Mouse (Mus musculus): ENCODE measurements around the gene Megf8.

Gene Megf8

GRCm38 (mm10) chr7:25279076-25279860 lies 37.7 kb upstream of the Megf8 start:
- peak; percentile 90 to 91 for DNase-seq (ENCODE audit: low spot score in 2 of 2)

GRCm38 (mm10) chr7:25279861-25280791 lies 36.8 kb upstream of the Megf8 start:
- peak; percentile 54 to 65 for DNase-seq (ENCODE audit: low spot score in 2 of 2)

DNA sequence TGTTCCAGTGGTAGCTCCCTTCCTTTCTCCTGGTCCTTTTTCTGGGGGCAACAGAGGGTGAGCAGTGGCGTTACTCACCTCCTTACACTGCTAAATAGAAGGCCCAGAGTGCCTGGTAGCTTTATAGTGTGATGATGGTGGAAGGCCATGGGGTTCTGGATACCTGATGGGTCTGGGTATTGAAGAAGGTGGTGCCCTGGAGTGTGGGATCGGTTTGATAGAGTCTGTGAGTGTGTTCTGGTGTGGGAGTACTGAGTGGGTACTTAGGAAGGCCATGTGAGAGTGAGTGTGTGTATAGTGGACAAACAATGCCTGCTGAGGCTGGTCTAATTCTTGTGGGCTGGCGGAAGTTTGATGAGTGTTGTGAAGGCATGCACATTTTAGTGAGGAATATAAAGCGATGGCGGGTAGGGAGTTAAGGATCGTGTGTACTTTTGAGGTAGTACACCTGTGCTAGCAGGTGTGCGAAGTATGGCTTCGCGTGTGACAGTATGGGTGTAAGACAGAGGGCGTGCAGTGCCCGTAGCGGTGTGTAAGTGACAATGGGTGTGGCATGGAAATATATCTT lies 35.7 kb upstream of the Megf8 start:
- peak in 1 of 2 experiments; percentile 15 for DNase-seq (ENCODE audit: low spot score in 2 of 2)

DNA sequence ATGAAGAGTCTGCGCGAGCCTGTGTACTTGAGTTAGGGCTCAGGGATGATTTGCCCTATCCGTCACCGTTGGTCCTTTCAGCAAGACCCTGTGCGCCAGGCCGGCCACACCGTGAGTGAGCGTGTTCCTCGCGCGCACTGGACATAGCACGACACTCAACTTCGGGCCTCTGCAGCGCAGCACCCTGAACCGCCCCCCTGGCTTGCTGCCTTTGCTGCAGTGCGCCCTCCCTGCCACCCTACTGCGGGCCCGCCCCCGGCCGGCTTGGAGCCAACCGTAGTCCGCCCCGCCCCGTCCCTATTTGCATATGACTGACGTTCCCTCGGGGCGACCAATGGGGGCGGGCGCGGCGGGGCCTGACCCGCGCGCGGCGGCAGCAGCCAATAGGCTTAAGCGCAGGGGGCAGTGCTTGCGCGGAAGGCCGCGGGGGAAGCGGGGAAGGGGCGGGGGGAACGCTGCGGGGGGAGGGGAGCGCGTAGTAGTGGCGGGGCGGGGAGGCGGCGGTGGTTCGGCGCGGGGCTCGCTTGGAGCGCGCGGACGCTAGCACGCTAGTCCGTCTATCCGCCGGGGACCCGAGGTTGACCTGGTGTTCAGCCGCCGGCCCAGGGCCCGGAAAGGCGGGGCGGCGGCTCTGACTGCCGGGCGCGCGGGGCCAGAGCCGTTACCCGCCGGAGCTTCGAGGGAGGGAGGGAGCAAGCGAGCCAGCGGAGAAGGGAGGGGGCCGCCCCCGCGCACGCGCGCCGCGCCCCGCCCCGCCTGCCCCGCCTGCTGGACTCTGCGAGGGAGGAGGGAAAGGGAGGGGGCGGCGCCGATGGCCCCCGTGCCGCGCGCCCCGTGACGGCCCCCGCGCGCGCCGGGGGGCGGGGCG lies 35.0 kb upstream of the Megf8 start:
- peak; percentile 95 to 96 for DNase-seq (ENCODE audit: low spot score in 2 of 2)

- peak; percentile 50 to 64 for DNase-seq (ENCODE audit: low spot score in 2 of 2)
Measured at GRCm38 (mm10) chr7:25282731-25283211, 34.2 kb upstream of the Megf8 start.

DNA sequence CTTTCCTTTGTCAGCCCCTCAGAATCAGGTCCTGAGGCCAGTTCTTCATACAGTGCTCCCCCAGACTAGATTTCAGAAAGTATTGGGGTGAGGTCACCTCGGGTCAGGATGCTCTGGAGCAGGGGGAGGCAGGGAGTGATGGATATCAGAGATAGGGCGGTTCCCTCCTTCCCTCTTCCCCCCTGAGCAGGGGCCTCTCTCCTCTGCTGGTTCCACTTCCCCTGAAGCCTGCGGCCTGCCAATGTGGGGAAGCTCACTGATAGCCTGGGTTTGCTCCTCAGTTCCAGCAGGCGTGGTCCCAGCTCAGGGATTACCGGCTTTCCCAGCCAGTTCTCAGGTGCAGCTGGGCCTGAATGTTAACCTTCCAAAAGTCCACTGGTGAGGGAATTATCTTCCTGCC lies 33.3 kb upstream of the Megf8 start:
- peak in 1 of 2 experiments; percentile 11 for DNase-seq (ENCODE audit: low spot score in 2 of 2)

DNA sequence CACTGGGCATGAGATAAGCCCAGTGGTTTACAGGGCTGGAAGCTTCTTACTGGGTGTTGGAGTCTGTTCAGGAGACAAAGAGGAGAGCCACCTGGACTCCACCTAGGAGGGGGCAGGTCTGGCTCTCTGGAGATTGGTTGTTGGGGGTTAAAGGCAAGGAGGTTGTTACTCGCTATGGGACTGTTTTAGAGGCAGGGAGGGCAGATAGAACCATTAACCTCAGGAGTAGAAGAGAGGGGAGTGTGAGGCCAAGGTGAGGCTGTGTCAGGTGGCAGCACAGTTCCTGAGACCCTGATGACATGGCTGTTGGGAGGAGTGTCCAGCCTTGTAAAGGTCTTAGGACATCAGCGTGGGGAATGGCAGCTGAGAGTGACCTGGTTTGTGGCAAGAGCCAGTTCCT lies 32.8 kb upstream of the Megf8 start:
- DNase-seq (ENCODE audit: low spot score in 2 of 2) = peak in 1 of 2 experiments; percentile 5

DNA sequence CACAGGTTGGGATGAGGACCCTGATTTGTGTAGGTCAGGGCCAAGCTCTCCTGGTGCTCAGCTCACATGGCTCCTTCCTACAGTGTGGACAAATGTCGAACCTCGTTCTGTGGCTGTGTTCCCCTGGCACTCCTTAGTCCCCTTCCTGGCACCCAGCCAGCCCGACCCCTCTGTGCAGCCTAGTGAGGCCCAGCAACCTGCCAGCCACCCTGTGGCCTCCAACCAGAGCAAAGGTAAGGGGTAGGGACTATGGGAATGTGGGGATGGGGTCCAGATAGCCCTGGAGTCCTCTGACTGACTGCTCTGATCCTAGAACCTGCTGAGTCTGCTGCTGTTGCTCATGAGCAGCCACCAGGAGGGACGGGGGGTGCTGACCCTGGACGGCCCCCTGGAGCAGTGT lies 32.2 kb upstream of the Megf8 start:
- peak in 1 of 2 experiments; percentile 36 for DNase-seq (ENCODE audit: low spot score in 2 of 2)

DNA sequence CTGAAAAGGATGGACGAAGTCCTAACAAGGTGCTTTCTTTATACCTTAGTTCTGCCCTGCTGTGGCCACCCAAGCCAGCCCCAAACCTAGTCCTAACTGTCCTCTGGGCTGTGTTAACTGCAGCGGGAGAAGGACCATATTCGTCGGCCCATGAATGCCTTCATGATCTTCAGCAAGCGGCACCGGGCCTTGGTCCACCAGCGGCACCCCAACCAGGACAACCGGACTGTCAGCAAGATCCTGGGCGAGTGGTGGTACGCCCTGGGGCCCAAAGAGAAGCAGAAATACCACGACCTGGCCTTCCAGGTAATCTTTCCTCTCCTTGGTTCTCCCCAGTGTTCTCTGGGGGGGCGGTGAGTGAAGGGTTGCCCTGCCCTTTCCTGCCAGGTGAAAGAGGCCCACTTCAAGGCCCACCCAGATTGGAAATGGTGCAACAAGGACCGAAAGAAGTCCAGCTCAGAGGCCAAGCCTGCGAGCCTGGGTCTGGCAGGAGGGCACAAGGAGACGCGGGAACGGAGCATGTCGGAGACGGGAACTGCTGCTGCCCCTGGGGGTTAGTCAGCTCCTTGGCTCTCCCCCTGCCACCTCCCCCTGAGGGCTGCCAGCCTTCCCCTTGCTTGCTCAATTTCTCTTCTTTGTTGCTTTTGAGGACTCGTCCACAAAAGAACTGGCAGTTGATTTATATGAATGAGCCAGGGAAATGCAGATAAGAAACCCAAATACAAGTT lies 31.3 kb upstream of the Megf8 start:
- DNase-seq (ENCODE audit: low spot score in 2 of 2) = no peak

DNA sequence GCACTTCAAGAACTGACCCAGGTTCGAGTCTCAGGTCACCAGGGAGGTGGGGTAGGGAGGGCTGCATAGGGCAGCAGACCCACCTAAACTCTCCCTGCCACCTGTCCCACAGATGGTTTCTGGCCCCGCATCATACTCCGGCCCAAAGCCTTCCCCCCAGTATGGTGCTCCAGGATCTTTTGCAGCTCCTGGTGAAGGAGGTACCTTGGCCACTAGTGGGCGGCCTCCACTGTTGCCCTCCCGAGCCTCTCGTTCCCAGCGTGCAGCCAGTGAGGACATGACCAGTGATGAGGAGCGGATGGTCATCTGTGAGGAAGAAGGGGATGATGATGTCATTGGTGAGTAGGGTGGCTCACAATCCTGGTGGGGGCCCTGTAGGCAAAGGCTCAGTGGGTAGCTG lies 30.0 kb upstream of the Megf8 start:
- DNase-seq (ENCODE audit: low spot score in 2 of 2) = no peak

DNA sequence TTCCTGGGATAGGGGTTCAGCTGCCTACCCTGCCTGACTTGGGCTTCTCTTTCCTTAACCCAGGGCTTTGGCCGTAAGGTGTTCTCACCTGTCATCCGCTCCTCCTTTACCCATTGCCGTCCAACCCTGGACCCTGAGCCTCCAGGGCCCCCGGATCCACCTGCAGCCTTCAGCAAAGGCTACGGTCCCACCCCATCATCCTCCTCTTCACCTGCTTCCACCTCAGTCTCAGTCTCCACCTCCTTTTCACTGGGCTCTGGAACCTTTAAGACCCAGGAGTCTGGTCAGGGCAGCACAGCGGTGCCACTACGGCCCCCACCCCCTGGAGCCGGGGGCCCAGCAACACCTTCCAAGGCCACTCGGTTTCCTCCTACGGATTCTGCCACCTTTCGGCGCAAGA lies 29.0 kb upstream of the Megf8 start:
- DNase-seq (ENCODE audit: low spot score in 2 of 2) = no peak

DNA sequence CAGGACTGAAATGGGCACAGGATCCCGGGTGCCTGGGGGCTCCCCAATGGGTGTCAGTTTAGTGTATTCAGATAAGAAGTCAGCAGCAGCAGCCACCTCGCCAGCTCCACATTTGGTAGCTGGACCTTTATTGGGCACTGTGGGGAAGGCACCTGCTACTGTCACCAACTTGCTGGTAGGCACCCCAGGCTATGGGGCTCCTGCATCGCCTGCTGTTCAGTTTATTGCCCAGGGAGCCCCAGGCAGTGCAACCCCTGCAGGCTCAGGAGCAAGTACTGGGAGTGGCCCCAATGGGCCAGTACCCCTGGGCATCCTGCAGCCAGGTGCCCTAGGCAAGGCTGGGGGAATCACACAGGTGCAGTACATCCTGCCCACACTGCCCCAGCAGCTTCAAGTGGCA lies 28.2 kb upstream of the Megf8 start:
- DNase-seq (ENCODE audit: low spot score in 2 of 2) = no peak

DNA sequence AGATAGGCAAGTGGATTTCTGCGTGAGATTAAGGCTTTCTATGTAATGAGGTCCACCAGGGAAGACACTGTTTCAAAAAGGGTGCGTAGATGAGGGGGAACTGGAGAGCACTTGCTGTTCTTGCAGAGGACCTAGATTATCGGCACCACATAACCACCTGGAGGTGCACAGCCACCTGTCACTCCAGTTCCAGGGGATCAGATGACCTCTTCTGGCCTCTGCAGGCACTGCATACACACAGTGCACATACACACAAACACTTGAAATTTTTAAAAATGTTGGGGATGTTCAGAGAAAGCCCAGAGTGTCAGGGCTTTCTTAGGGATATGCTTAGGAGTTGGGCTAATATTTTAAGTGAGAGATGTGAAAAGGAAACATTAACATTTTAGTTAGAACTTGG lies 27.0 kb upstream of the Megf8 start:
- no peak for DNase-seq (ENCODE audit: low spot score in 2 of 2)

DNA sequence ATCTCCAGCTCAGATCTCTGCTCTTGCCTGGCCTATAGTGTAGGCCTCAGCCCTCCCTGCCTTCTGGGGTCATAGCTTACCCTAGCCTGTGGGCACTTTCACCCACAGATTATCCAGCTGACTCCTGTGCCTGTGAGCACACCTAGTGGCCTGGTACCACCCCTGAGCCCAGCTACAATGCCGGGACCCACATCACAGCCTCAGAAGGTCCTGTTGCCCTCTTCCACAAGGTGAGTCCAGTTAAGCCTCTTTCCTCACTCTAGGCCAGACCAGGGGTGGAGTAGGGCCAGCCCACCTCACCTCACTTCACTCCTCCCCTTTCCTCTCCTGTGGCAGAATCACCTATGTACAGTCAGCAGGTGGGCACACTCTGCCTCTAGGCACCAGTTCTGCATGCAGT lies 26.5 kb upstream of the Megf8 start:
- DNase-seq (ENCODE audit: low spot score in 2 of 2) = no peak

DNA sequence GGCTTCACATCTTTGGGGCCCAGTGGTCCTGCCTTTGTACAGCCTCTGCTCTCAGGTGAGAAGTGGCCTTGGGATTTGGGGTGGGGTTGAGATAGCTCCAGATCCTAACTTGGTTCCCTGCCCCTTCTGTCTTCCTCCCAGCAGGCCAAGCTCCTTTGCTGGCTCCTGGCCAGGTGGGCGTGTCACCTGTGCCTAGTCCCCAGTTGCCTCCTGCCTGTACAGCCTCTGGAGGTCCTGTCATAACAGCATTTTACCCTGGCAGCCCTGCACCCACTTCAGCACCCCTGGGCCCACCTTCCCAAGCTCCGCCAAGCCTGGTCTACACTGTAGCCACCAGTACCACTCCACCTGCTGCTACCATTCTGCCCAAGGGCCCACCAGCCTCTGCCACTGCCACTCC lies 26.1 kb upstream of the Megf8 start:
- peak in 1 of 2 experiments; percentile 37 for DNase-seq (ENCODE audit: low spot score in 2 of 2)

- DNase-seq (ENCODE audit: low spot score in 2 of 2) = no peak
Measured at GRCm38 (mm10) chr7:25292107-25292506, 24.9 kb upstream of the Megf8 start.

GRCm38 (mm10) chr7:25293191-25293739 lies 23.7 kb upstream of the Megf8 start:
- DNase-seq (ENCODE audit: low spot score in 2 of 2) = no peak

- no peak for DNase-seq (ENCODE audit: low spot score in 2 of 2)
Measured at GRCm38 (mm10) chr7:25294495-25294894, 22.5 kb upstream of the Megf8 start.

DNA sequence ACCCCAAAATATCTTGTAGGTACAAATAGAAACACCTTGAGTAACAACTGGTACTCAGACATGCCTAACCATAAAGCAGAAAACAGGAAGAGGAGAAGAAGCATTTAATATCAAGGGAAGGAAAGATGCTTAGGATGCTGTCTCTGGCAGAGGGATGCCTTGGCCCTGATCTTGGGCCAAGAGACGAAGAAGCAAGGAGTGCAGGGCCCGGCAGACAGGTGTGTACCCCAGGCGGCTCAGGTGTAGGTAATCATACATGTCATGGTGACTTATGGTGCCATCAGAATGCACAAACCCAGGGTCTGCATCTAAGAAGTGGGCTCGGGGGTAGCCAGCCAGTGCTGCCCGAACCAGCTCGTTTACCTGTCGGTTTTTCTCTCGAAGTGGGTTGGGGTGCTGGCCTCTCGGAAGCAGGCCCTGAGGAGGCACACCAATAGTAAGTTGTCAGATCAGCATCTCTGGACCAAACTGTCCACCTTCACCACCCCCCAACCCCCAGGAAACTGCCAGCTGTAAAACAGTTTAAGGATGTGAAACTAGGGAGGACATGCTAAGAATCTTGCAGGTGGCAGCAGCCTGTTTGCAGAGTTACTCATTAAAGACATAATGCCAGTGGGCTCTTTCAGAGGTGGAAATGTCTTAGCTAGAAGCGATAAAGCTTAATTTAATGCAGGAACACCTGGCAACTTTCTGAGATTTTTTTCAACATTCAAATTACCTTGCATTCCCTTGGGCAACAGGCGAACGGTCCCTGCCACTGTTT lies 21.8 kb upstream of the Megf8 start:
- no peak for DNase-seq (ENCODE audit: low spot score in 2 of 2)

Data from frontal cortex, postnatal 10 days (tissue).